Mouse (Mus musculus) thymus, postnatal 0 days (tissue): ENCODE data around the gene Scfd2. TPM values are rescaled to one million over a fixed set of nuclear protein-coding genes. Genes with fewer than 3 reads are reported as not detected.

Experiments used
- DNase-seq: peaks from one replicate; pipeline ENCODE4 v3.0.0-alpha.2; 2015; ENCODE audit warnings: low spot score
- polyA plus RNA-seq: library from polyadenylated mRNA; unstranded; fragments of >200 nt; fragmentation: Nextera tagmentation; extraction: Ambion mirVana; gene quantifications from 2 replicates; pipeline ENCODE4 v1.2.1, GENCODE M21; 2015

Scfd2 gene
- polyA plus RNA-seq, 1 experiment from 2014 or later, result 23.5 TPM

DNA sequence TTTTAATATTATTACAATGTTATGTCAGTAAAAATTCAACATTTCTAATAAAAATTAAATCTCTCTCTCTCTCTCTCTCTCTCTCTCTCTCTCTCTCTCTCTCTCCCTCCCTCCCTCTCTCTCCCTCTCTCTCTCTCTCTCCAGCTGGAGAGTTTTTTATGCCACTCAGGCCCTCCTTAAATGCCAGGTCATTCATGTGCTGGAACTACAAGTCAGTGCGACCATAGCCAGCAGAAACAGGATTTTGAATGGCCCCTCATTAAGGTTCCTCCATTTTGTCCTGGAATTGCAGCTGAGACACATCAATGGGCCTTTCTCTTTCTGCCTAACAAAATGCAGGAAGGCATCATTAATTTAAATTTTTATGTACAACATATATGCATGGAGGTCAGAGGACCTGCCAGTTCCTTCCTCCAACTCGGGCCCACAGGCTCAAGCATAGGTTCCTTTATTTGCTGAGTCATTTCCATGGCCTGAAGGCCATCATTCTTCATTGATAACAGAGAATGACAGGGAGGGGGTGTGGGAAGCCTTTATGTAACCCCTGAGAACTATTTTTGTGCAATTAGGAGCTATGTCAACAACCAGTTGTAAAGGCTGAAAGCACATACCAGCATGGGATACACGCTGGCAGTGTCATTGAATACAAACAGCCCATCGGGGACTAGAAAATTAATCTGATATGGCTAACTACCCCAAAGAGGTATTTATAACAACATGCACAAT is 165.4 kb downstream of the Scfd2 start:
- no peak for DNase-seq

DNA sequence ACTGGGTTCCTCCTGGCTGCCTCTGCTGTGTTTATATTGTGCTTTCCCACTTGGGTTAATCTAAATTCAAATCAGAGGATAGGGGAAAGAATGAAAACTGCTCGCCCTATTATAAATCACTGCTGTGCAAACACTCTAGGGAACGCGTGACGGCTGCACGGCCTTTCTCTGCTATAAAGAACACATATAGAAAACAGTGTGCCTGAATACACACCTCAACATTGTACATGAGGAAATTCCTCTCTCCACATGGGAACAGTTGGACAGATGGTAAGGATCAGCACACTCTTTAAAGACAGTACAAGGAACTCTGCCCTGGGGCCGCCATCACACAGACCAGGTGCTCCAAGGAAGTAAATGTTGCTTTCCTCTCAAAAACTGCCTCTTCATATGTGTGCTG is 166.2 kb downstream of the Scfd2 start:
- DNase-seq, result no peak

DNA sequence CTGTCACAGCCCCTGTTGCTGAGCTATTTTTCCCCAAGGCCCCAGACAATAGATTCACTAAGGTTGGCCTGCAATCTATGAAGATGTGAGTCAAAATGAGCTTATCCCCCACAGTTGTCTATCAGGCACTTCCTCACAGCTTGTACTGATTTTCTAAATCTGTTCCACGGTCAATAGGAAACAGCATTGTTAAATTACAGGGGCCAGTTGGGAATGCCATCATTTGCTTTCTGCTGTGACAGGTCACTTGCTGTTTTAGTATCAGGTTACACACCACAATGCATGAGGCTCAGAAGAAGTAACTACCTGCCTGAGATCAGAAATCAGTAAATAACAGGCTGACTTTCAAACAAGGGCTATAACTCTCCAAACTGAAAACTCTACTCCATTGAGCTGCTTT is 168.3 kb downstream of the Scfd2 start:
- no peak for DNase-seq

DNA sequence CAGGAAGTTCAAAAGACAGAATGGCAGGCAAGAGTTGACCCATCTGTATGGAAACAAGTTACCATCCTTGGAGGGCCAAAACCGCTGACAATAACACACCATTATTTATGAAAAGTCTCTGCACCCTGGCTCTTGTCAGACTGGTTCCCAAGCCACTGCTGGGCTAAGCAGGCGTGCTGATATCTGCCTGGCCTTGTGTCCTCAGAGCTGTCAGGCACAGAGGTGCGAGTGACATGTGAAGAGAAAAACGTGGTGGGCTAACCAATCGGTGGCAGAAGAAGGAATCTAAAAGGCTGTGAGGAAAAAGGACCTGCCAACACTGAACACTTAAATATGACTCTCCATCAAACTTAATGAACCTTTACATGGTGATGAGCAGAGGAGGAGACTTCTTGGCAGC is 170.0 kb downstream of the Scfd2 start:
- no peak for DNase-seq

DNA sequence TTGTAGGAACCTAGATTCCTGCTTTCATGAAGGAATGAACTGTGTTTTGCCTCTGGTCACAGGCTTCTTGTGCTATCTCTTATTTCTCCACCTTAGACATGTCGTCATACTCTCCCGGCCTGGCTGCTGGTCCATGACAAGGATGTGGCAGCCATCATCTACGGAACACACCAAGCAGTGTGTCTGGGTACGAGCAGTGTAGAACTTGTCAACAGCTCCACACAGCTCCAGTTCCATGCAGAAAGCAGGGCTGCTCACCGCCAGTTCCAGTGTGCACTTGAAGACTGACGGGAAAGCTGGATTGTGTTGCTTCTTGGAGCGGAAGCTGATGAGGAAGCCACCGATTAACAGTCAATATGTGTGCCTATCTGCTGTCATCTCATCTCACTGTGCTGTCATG is 173.5 kb downstream of the Scfd2 start:
- DNase-seq, result no peak

DNA sequence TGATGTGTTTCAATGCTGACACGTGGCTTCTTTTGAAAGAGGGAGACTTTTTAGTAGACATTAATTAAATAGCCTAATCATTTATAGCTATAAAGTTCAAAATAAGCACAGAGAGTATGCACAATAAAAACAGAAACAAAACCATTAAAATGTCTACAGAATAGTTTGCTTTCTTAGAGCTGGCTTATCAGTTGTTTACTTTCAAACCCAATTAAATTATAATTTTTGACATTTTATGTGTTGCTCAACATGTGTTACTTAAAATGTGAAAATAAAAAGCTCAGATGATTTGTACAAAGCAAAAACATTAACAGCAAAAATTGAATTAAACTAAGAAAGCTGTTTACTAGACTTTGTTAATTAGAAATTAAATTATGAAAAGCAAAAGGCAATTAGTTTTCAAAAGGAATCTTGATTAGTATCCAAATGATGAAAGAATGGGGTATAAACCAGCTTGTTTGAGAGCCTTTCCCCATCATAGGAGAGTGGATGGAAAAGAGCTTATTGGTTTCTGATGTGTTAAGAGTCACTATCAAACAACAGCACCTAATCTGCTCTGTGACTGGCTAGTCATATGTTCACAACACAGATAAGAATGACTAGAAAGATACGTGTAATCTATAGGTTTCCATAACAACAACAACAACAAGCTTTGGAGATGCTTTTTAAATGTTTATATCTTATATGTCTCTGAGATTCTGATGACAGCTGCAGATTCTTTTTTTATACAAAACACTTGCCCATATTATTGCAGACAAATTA is 176.0 kb downstream of the Scfd2 start:
- no peak for DNase-seq

DNA sequence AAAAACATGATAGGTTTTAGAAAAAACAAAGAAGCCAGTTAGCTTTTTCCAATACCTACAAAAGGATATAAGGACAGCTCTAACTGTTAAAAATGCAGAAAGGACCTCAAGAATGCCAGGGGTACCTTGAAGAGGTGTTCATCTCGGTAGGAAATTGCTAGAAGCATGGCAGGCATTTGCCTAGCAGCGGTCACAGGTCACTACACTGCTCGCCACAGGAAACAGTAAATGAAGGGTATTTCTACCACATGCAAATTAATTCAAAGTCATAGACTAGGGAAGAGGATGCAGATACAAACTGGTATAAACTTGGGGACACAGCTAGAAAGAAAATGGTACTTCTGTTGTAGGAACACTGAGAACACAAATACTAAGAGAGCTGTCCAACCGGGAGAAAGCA is 180.7 kb downstream of the Scfd2 start:
- DNase-seq, result no peak

DNA sequence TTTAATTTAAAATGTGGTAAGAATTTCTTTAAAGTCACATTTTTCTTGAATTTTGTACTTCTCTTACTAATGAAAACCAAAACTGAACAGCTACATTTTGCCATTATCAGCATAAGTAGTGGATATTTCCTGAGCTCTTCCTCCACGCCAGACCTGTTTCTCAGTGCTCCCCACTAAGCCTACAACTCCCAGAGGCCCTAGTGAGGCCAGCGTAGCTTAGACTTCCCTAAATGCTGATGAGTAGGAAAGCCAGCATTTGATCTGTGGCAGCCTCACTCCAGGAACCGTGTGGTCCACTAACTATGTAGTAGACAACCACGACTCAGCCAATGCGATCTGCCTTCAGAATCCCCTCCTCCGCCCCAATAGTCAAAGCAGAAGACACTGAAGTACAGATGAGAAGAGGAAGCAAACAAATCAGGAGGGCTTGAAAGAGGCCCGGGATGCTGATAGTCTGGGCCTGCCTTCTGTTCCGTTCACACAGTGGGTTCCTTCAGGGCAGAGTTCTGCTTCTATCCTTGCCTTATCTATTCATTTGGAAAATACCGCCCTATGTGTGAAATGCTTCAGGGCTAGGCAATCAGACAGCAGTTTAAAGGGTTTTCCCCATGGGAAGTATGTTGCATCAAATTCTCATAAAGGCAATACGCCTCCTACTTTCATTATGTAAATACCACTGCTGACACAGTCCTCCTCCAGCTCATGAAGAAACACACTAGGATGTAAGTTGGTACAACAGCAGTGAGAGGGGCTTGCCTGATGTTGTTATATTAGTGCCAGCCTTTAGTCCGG is 183.3 kb downstream of the Scfd2 start:
- DNase-seq, result no peak

DNA sequence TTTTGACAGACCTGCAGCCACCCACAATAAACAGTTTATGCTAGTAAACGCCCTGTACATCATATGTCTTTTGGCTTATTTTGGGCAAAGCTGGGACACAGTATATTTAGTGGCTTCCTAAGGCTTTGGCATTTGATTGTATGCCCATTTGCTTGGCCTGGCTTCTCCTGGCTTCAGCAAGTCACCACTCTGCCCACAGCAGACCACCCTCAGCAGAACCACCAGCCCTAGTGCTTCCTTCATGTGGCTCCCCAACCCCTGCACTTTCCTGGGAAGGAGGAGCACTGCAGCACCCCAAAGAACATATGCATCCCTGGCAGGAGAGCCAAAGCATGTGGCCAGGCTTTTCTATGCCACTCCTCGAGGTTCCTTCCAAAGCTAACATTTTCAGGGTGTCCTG is 188.5 kb downstream of the Scfd2 start:
- no peak for DNase-seq

DNA sequence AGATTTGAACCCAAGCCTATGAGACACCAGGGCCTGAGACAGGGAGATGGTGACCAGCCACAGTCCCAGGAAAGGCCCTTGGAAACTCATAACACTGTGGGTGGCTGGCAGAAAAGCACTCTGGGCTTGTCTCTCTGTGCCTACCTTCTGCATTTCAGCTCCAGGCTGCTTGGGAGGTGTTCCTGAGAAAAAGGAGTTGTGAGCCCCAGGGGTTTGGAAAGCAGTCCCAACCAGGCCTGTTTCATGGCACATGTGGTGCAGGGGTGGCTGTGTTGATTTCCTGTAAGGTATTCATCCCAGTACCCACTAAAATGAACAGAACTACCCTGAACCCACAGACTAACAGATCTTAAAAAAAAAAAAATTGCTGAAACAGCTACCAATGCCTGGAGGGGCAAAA is 189.0 kb downstream of the Scfd2 start:
- no peak for DNase-seq

DNA sequence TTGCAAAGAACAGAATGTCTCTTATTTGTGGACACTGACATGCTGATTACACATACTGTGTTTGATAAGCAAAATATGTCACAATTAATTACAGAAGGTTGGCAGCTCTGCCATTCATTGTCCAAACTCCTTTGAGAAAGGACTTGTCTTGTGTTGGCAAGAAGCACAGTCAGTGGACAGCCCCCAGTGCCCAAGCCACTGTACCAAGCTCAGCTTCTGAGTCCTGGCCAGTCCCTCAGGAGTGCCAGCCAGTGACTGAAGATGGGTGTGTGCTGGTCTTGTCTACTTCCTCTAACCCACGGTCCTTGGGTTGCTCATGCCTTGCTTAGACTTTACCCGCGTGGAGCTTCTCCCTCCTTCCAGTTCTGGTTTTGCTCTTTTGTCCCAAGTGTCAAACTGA is 194.1 kb downstream of the Scfd2 start:
- no peak for DNase-seq

DNA sequence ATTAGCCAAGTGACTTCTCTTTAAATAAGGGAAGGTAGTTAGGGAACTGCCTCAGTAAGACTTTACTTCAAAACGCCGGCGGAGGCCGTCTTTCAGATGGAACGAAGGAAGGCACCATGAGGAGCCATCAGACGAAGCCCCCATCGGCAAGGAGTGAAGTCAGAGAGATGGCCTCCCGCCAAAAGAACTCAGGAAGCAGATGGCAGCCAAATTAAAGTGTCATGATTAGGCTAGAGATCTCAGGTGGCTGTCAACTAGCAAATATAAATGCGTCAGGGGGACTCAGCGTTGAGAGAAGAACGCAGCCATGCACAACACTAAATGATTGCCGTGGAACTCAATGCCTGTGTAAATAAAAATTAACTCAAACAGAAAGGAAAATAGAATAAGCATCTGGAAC is 194.8 kb downstream of the Scfd2 start:
- DNase-seq, result no peak

DNA sequence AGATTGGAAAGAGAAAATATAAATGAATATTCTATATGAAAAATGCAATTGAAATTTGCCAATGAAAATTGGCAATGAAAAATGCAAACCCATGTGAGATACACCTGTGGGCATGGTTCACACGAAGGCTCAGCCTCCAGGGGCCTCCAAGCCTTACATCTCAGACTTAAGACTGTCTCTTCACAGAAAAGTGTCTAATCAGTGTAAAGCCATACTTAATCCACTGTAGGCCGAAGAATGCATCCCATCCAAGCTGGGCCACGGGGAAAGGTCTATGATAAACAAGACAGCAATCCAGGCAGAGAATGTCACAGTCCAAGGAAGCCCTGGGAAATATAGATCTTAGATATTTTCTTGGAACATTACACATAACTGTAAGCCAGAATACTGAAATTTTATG is 198.3 kb downstream of the Scfd2 start:
- DNase-seq, result no peak

DNA sequence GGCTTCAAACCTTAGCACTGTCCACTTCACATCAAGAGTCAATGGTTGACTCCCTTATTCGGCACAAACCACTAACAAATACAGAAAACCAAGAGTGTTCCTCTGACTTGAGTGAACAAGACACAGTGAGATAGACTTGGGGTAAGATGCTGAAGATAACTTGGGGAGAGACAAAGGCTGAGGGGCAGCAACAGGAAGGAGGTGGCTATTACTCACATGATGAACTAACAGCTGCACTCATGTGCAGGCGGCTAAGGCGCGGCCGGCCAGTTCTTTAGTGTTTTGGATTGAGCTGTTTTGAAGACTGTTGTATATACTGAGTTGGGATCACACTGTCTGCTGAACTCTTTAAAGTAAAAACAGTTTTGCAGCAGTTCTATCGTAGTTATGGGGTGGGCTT is 205.3 kb downstream of the Scfd2 start:
- no peak for DNase-seq

DNA sequence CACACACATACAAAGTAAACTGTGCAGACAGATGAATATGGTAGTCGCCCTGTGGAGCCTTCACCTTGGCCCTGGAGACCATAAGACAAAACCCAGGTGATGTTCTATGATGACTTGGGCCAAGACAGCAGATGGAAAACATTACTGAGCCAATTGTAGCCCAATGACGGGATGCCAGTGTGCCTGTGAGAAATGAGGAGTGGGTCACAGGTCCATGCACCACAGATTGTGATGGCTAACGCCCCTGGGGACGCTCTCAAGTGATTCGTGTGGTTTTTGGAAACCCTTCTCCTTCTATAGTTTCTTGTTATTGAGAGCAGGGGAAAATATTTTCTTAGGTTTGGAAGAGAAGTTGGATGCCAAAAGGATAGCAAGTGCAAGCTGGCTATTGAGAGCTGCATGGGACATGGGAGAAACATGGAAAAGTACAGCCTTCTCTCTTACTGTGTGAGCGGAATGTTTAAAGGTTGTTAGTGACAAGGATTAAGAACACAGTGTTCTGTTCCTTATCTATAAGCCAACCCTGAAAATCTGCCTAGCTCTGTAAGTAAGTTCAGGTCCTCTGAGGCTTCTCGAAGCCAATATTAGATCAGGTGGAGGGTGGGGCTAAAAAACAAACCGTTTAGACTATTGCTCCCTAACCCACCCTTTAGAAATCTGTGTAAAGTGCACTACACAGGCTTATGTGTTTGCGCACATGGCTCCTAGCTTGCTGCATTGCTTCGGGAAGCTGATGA is 210.4 kb downstream of the Scfd2 start:
- DNase-seq, result no peak

DNA sequence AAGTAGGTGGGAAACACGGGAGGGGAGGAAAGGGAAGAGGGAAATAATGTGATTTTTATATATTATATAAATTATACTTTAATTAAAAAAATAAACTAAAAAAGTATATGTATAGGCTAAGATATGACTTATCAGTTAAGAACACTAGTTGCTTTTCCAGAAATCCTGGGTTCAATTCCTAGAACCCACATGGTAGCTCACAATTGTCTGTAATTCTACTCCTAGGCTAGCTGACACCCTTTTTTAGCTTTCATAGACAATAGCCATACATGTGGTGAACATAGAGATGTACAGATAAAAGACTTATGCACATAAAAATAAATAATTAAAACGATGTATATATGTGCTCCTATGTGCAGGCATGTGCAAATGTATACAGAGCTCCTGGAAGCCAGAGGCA is 212.0 kb downstream of the Scfd2 start:
- DNase-seq, result no peak

DNA sequence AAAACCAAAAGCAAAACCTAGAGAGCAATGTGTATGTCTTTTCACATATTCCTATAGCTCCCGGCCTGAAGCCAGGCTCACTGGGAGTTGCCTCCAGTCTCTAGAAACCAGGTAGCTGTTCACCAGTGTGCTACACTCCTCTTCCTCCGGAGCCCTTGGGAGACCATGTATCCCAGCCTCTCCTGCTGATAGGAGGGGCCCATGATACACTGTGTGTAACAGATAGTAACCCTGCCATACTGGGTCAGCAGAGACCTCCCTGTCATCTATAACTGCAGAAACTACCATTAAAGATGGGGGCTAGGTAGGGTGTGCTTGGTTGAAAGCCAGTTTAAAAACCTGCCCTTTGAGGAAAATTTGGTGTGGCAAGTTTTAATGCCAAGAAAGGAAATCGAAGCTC is 214.4 kb downstream of the Scfd2 start:
- DNase-seq, result no peak

DNA sequence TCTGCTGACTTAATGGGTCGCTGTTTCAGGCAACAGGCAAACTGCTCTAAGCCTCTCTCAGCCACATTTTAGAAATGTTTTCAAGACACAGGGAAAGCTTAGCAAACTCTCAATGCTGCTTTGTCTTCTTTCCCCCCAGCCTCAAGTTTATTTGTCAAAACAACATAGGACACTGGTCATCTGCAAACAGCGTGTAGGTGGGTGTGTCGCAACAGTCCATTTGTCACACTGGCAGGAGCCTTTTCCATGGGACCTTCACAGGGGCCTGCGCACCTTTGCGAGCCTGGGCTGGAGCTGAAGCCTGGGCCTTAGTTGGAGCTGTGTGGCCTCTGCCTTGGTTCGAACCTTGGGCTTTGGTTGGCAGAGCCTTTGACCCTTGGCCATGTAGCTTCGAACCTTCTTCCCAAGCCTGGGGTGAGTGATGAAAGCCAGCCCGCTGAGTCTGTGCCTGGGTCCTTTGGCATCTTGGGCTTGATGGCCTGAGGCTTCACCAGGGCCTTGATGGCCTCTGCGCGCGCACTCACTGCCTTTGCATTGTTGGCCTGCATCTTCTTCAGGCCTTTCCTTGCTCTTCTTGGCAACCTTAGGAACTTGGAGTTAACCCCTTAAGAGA is 215.1 kb downstream of the Scfd2 start:
- DNase-seq, result no peak

DNA sequence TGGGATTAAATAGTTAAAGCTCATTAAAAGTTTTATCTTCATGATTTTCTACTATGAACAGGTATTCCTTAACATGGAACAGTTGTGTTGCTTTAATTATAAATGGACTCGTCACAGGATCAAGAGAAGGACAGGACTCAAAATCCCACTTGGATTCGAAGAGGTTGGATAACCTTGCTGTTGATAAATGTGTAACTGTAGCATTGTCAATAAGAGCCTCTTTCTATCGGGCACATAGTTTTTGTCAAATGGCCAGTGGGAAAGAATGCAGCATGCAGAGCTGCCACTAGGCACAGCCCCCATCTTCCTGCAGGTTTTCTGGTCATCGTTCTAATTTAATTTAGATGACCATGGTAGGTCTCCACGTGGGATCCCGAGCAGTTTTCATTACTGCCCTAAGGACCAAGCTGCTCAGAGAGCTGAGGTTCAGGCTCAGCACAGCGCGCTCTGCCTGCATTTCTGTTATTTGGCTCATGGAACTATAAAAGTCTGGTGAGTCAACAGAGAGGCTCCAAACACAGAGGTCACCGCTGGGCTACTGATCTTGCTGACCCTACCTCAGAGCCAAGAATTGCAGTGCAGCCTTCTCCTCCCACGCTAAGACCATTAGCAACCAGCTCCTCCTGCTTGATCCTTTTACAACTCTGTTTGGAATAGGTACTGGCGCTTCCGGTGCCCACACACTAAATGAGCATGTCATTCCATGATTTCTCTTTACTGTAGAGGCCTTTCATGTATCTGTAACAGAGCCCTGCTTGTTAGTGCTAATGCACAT is 215.9 kb downstream of the Scfd2 start:
- DNase-seq, result no peak

DNA sequence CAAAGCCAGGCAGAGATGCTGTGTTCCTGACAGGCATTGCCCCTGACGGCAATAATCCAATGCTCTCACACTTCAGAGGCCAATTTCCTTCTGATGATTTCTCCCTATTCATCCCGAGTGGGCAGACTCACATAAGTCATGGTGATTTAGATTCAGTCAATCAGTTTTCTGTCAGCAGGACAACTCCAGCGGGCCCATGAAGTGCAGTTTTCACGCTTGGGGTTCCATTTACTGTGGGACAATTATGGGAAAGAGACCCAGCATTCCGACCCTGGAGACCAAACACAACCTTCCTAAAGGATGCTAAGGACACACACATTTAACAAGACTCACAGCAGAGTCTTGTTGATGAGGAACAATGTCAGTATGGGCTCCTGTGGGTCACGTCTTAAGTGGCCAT is 217.1 kb downstream of the Scfd2 start:
- no peak for DNase-seq
